Mouse (Mus musculus) forebrain, embryonic 11.5 days (tissue): Measurements from ENCODE around the gene Map2k1. TPM values are rescaled to one million over a fixed set of nuclear protein-coding genes. Genes with fewer than 3 reads are reported as not detected.
"Not testable (repeated sequence)": the region's sequence is repeated elsewhere in the genome, so short reads cannot be mapped to it uniquely, and the experiment has no call there.

Experiments used
- ATAC-seq: fragments of 200-750 bp; cut with Nextera tagmentation; replicated peaks from 2 replicates; pipeline ENCODE4 v1.8.0; 2017; ENCODE audit warnings: moderate TSS enrichment; ENCODE audit not compliant: low FRiP score
- DNase-seq: peaks from one replicate; pipeline ENCODE4 v3.0.0-alpha.2; 2017; ENCODE audit warnings: low spot score
- H3K27ac ChIP-seq: fragments of 300-500 bp; sonication (generic); 2 replicates; pipeline ENCODE4 v1.5.1; 2014; ENCODE audit warnings: low read depth, low read length
- H3K27me3 ChIP-seq: fragments of 300-500 bp; sonication (generic); 2 replicates; pipeline ENCODE4 v1.6.1; 2014; ENCODE audit warnings: mild to moderate bottlenecking, low read length, mixed read lengths; ENCODE audit not compliant: control insufficient read depth, insufficient read depth
- H3K36me3 ChIP-seq: fragments of 300-500 bp; sonication (generic); 2 replicates; pipeline ENCODE4 v1.6.1; 2014; ENCODE audit warnings: mild to moderate bottlenecking, low read length, moderate library complexity, mixed read lengths; ENCODE audit not compliant: control insufficient read depth, insufficient read depth
- H3K4me1 ChIP-seq: fragments of 300-500 bp; sonication (generic); replicated peaks from 2 replicates; pipeline ENCODE4 v1.6.1; 2014; ENCODE audit warnings: low read length, mixed read lengths; ENCODE audit not compliant: control insufficient read depth, insufficient read depth
- H3K4me2 ChIP-seq: fragments of 300-500 bp; sonication (generic); 2 replicates; pipeline ENCODE4 v1.6.1; 2014; ENCODE audit warnings: low read depth, mild to moderate bottlenecking, low read length, moderate library complexity, mixed read lengths; ENCODE audit not compliant: severe bottlenecking
- H3K4me3 ChIP-seq: fragments of 300-500 bp; sonication (generic); 2 replicates; pipeline ENCODE4 v1.5.1; 2014; ENCODE audit warnings: low read depth, low read length
- H3K9ac ChIP-seq: fragments of 300-500 bp; sonication (generic); 2 replicates; pipeline ENCODE4 v1.6.1; 2014; ENCODE audit warnings: low read length
- H3K9me3 ChIP-seq: fragments of 300-500 bp; sonication (generic); 2 replicates; pipeline ENCODE4 v1.6.1; 2016; ENCODE audit warnings: low read length, mixed read lengths; ENCODE audit not compliant: control insufficient read depth
- WGBS: fragments of 180-500 bp; shearing (Covaris S2); extraction: QIAGEN DNeasy Blood & Tissue Kit; methylation state at CpG from one replicate; pipeline ENCODE4 v1.1.7; 2014; 5-methylcytosine and 5-hydroxymethylcytosine counted together
- polyA plus RNA-seq: library from polyadenylated mRNA; unstranded; fragments of >200 nt; fragmentation: Nextera tagmentation; extraction: Ambion mirVana; gene quantifications from 2 replicates; pipeline ENCODE4 v1.2.1, GENCODE M21; 2014

The Map2k1 gene
- polyA plus RNA-seq, 1 experiment from 2014 or later, result 67.7 TPM

- Histone ChIP-seq H3K9me3 (no peaks in the 10 kb centered on the region), H3K36me3 (peaks cover 4% of the 10 kb centered on the region; the same call in 1 of the 2 replicates), H3K4me2 (no peak overlapping the region), H3K4me1 (no peaks in the 10 kb centered on the region), H3K4me3 (no peak overlapping the region), H3K9ac (no peak overlapping the region), H3K27me3 (no peaks in the 10 kb centered on the region), H3K27ac (no peak overlapping the region)
- WGBS, result 86% methylated on average over 4 of the region's 4 CpGs
- DNase-seq (no peak), ATAC-seq (no peak)
Measured at GRCm38 (mm10) chr9:64195554-64195953, 57.9 kb downstream of the Map2k1 start.

GRCm38 (mm10) chr9:64193879-64194278 is 59.6 kb downstream of the Map2k1 start:
- no peaks in the 10 kb centered on the region for H3K4me1 ChIP-seq
- no peaks in the 10 kb centered on the region for H3K27me3 ChIP-seq
- WGBS, result 88% methylated on average over 1 of the region's 1 CpGs
- H3K36me3 ChIP-seq, result peaks cover 4% of the 10 kb centered on the region; the same call in 1 of the 2 replicates
- no peaks in the 10 kb centered on the region for H3K9me3 ChIP-seq
- H3K27ac ChIP-seq, result no peak overlapping the region
- no peak overlapping the region for H3K4me2 ChIP-seq
- DNase-seq (no peak), ATAC-seq (no peak)
- H3K4me3 ChIP-seq, result no peak overlapping the region
- no peak overlapping the region for H3K9ac ChIP-seq

GRCm38 (mm10) chr9:64184166-64184840 is 69.1 kb downstream of the Map2k1 start:
- ATAC-seq (no peak), DNase-seq (no peak)
- WGBS, result 91% methylated on average over 5 of the region's 5 CpGs
- H3K9me3 ChIP-seq, result no peaks in the 10 kb centered on the region
- no peak overlapping the region for H3K9ac ChIP-seq
- no peaks in the 10 kb centered on the region; the same call in 1 of the 2 replicates for H3K36me3 ChIP-seq
- no peak overlapping the region for H3K4me2 ChIP-seq
- H3K4me3 ChIP-seq, result no peak overlapping the region
- H3K27ac ChIP-seq, result no peak overlapping the region
- H3K27me3 ChIP-seq, result no peaks in the 10 kb centered on the region
- no peaks in the 10 kb centered on the region; the same call in 1 of the 2 replicates for H3K4me1 ChIP-seq

GRCm38 (mm10) chr9:64183295-64183694 is 70.1 kb downstream of the Map2k1 start:
- H3K9me3 ChIP-seq, H3K9ac ChIP-seq, H3K4me1 ChIP-seq, H3K27ac ChIP-seq, DNase-seq, H3K4me3 ChIP-seq, ATAC-seq, H3K27me3 ChIP-seq, H3K36me3 ChIP-seq, H3K4me2 ChIP-seq: not testable (repeated sequence)
- 94% methylated on average over 5 of the region's 5 CpGs for WGBS

- Histone ChIP-seq H3K4me1 (no peaks in the 10 kb centered on the region; the same call in 1 of the 2 replicates), H3K4me3 (peak within 1 kb of the TSS; percentile 66), H3K27me3 (no peaks in the 10 kb centered on the region), H3K9me3 (no peaks in the 10 kb centered on the region), H3K9ac (peak within 1 kb of the TSS; percentile 71), H3K27ac (peak within 1 kb of the TSS; percentile 75), H3K4me2 (peak within 1 kb of the TSS; percentile 59), H3K36me3 (peaks cover 17% of the 10 kb centered on the region; the same call in 1 of the 2 replicates)
- peak; percentile 94 for DNase-seq
- ATAC-seq, result peak; percentile 95
- under 1% methylated on average over 35 of the region's 35 CpGs for WGBS
Measured at GRCm38 (mm10) chr9:64178974-64179646, 74.3 kb downstream of the Map2k1 start, which contains the start of gene Snapc5. Gene Snapc5 (plus strand): TSS chr9:64179274.

GRCm38 (mm10) chr9:64178610-64178973 is 74.8 kb downstream of the Map2k1 start:
- 37% methylated on average over 3 of the region's 3 CpGs for WGBS

GRCm38 (mm10) chr9:64175378-64175777 is 78.1 kb downstream of the Map2k1 start:
- ATAC-seq (no peak), DNase-seq (no peak)
- Histone ChIP-seq H3K9ac (no peak overlapping the region), H3K27me3 (no peaks in the 10 kb centered on the region), H3K27ac (no peak overlapping the region), H3K4me3 (no peak overlapping the region), H3K9me3 (no peaks in the 10 kb centered on the region), H3K4me2 (no peak overlapping the region), H3K36me3 (peaks cover 17% of the 10 kb centered on the region; the same call in 1 of the 2 replicates), H3K4me1 (peaks cover 3% of the 10 kb centered on the region; the same call in 1 of the 2 replicates)
- WGBS, result 92% methylated on average over 11 of the region's 11 CpGs

More at GRCm38 (mm10) chr9:64178610-64178973, 74.8 kb downstream of the Map2k1 start:
- DNase-seq (no peak), ATAC-seq (peak; percentile 62)
- peak overlapping the region; percentile 59 for H3K4me2 ChIP-seq
- H3K9ac ChIP-seq, result peak overlapping the region; percentile 71; the same call in 1 of the 2 replicates
- H3K4me1 ChIP-seq, result no peaks in the 10 kb centered on the region; the same call in 1 of the 2 replicates
- peak overlapping the region; percentile 75 for H3K27ac ChIP-seq
- H3K4me3 ChIP-seq, result 0 out of 2 replicates have a peak overlapping the region, but pooled peaks have one; percentile 66
- no peaks in the 10 kb centered on the region for H3K27me3 ChIP-seq
- H3K36me3 ChIP-seq, result peaks cover 17% of the 10 kb centered on the region; the same call in 1 of the 2 replicates
- no peaks in the 10 kb centered on the region for H3K9me3 ChIP-seq

GRCm38 (mm10) chr9:64174766-64175165 is 78.7 kb downstream of the Map2k1 start:
- H3K9ac ChIP-seq, result no peak overlapping the region
- ATAC-seq, result no peak
- H3K27ac ChIP-seq, result no peak overlapping the region
- H3K36me3 ChIP-seq, result peaks cover 17% of the 10 kb centered on the region; the same call in 1 of the 2 replicates
- 85% methylated on average over 8 of the region's 8 CpGs for WGBS
- peak overlapping the region; percentile 98; the same call in 1 of the 2 replicates for H3K4me3 ChIP-seq
- no peaks in the 10 kb centered on the region for H3K27me3 ChIP-seq
- peak overlapping the region; percentile 82; the same call in 1 of the 2 replicates for H3K4me2 ChIP-seq
- no peaks in the 10 kb centered on the region for H3K9me3 ChIP-seq
- no peak for DNase-seq
- peaks cover 3% of the 10 kb centered on the region; the same call in 1 of the 2 replicates for H3K4me1 ChIP-seq
